Mouse (Mus musculus): Measurements from ENCODE around the gene Gm8220. TPM values are rescaled to one million over a fixed set of nuclear protein-coding genes. Genes with fewer than 3 reads are reported as not detected.
"Not testable (repeated sequence)": the region's sequence is repeated elsewhere in the genome, so short reads cannot be mapped to it uniquely, and the experiment has no call there.

Gm8220 gene
- total RNA-seq (2021): not detected in 2 replicates
- long read RNA-seq: 0 reads

- DNase-seq: not testable (repeated sequence)
These were observed at the start of gene Gm8220 for GRCm38 (mm10) chr14:44285280-44285679. Gene Gm8220, plus strand, starts transcription at chr14:44285580.

DNA sequence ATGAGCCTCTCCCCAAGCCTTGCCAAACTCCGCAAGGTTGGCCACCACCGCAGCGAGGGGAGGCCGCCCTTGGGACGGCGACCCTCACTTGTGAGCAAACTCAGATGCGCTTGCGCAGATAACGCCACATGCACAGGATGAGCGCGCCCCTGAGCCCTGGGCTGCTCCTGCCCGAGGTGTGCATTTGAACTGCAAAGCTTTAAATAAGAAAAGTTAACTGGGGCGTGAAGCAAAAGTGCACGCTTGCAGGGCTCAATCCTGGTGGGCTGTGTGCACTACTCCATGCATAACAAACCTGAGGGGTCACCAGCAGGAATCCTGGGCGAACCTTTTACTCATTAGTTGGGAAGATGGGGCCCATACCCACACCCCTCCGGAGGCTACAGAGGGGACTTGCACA is 37.3 kb upstream of the Gm8220 start:
- DNase-seq: no peak

GRCm38 (mm10) chr14:44312049-44312448 is 26.7 kb downstream of the Gm8220 start:
- not testable (repeated sequence) for DNase-seq

DNA sequence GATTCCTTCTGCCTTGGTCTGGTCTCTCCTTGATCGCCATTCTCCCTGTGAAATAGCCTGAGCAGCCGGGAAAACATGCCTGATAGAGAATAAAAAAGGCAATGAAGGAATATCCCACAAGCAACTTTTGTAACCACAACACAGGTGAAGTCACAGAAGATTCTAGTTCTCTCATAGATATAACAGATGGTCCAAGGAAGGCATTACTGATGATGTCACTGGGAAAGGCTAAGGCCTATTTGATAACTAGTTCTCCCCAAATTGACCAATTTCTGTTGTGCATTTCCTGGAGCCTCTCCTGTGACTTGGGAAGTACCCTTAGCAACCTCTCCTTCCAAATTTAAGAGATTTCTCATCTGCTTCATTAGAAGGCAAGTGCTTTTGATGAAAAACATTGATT is 53.1 kb downstream of the Gm8220 start, which contains the start of gene Gm5930:
Gene Gm5930, minus strand, starts transcription at position 101 of the 400 bp plus-strand sequence.
- not testable (repeated sequence) for DNase-seq

Other genes with a start within 250 kb of the Gm8220 start
- gene Ear2, start 182.9 kb upstream of the Gm8220 start, total RNA-seq (2021): 0.64 TPM in 1 of 2 replicates, not detected in the other
- gene Gm3327, start 161.7 kb upstream of the Gm8220 start, total RNA-seq (2021): not detected in 2 replicates
- not detected in 2 replicates for gene Gm8212, start 87.9 kb upstream of the Gm8220 start, total RNA-seq (2021)
- not detected in 2 replicates for gene 4930503E14Rik, start 72.3 kb upstream of the Gm8220 start, total RNA-seq (2021)
- not detected in 2 replicates for gene Gm5930, start 53.0 kb downstream of the Gm8220 start, total RNA-seq (2021)
- not detected in 2 replicates for gene Gm8229, start 79.8 kb downstream of the Gm8220 start, total RNA-seq (2021)
- not detected in 2 replicates for gene Gm3371, start 125.1 kb downstream of the Gm8220 start, total RNA-seq (2021)
- not detected in 2 replicates for gene Gm8232, start 148.1 kb downstream of the Gm8220 start, total RNA-seq (2021)
- not detected in 2 replicates for gene BC061237, start 206.9 kb downstream of the Gm8220 start, total RNA-seq (2021)
- not detected in 2 replicates for gene Gm17093, start 232.7 kb downstream of the Gm8220 start, total RNA-seq (2021)